Mouse (Mus musculus) stomach, embryonic 14.5 days (tissue): ENCODE results near the gene Tarbp2. TPM values are rescaled to one million over a fixed set of nuclear protein-coding genes. Genes with fewer than 3 reads are reported as not detected.

Experiments
- ATAC-seq: fragments of 200-750 bp; cut with Nextera tagmentation; 2 replicates; pipeline ENCODE4 v1.8.0; 2017; ENCODE audit warnings: low read depth, moderate TSS enrichment; ENCODE audit not compliant: insufficient number of reproducible peaks, insufficient read depth, low FRiP score
- H3K27ac ChIP-seq: fragments of 300-500 bp; sonication (generic); 2 replicates; pipeline ENCODE4 v1.5.1; 2014; ENCODE audit warnings: mild to moderate bottlenecking, low read length, moderate library complexity, mixed read lengths
- H3K27me3 ChIP-seq: fragments of 300-500 bp; sonication (generic); 2 replicates; pipeline ENCODE4 v1.6.1; 2014; ENCODE audit warnings: low read length, control low read depth, mixed read lengths; ENCODE audit not compliant: control insufficient read depth, insufficient read depth
- H3K36me3 ChIP-seq: fragments of 300-500 bp; sonication (generic); 2 replicates; pipeline ENCODE4 v1.6.1; 2014; ENCODE audit warnings: mild to moderate bottlenecking, control low read depth, low read length, moderate library complexity, mixed read lengths; ENCODE audit not compliant: control insufficient read depth, insufficient read depth
- H3K4me1 ChIP-seq: fragments of 300-500 bp; sonication (generic); 2 replicates; pipeline ENCODE4 v1.6.1; 2014; ENCODE audit warnings: low read length, control low read depth, mixed read lengths; ENCODE audit not compliant: control insufficient read depth, insufficient read depth
- H3K4me2 ChIP-seq: fragments of 300-500 bp; sonication (generic); replicated peaks from 2 replicates; pipeline ENCODE4 v1.6.1; 2014; ENCODE audit warnings: low read depth, low read length, control low read depth
- H3K4me3 ChIP-seq: fragments of 300-500 bp; sonication (generic); 2 replicates; pipeline ENCODE4 v1.5.1; 2014; ENCODE audit warnings: low read depth, low read length, control low read depth
- H3K9ac ChIP-seq: fragments of 300-500 bp; sonication (generic); replicated peaks from 2 replicates; pipeline ENCODE4 v1.6.1; 2014; ENCODE audit warnings: low read depth, mild to moderate bottlenecking, control low read depth, low read length, moderate library complexity, mixed read lengths
- H3K9me3 ChIP-seq: fragments of 300-500 bp; sonication (generic); 2 replicates; pipeline ENCODE4 v1.6.1; 2016; ENCODE audit warnings: low read depth, low read length, control low read depth; ENCODE audit not compliant: control insufficient read depth
- WGBS: fragments of 180-500 bp; shearing (Covaris S2); extraction: QIAGEN DNeasy Blood & Tissue Kit; methylation state at CpG from one replicate; pipeline ENCODE4 v1.1.7; 2014; 5-methylcytosine and 5-hydroxymethylcytosine counted together
- polyA plus RNA-seq: library from polyadenylated mRNA; unstranded; fragments of >200 nt; fragmentation: Nextera tagmentation; extraction: Ambion mirVana; gene quantifications from 2 replicates; pipeline ENCODE4 v1.2.1, GENCODE M21; 2014

Gene Tarbp2
- polyA plus RNA-seq, 1 experiment from 2014 or later: 101 TPM

GRCm38 (mm10) chr15:102524892-102525485 is 7.0 kb downstream of the Tarbp2 start, which contains the start of gene Npff:
TSS of gene Npff (minus strand) at chr15:102524942.
- Histone ChIP-seq H3K4me2 (no peak within 1 kb of the TSS), H3K9me3 (no peaks in the 10 kb centered on the region), H3K27ac (no peak within 1 kb of the TSS), H3K4me3 (no peak within 1 kb of the TSS), H3K4me1 (0 out of 2 replicates have a peak, but pooled peaks cover 2% of the 10 kb centered on the region), H3K9ac (no peak within 1 kb of the TSS), H3K27me3 (no peaks in the 10 kb centered on the region), H3K36me3 (peaks cover 51% of the 10 kb centered on the region)
- no peak for ATAC-seq
- WGBS: 4% methylated on average over 3 of the region's 3 CpGs

DNA sequence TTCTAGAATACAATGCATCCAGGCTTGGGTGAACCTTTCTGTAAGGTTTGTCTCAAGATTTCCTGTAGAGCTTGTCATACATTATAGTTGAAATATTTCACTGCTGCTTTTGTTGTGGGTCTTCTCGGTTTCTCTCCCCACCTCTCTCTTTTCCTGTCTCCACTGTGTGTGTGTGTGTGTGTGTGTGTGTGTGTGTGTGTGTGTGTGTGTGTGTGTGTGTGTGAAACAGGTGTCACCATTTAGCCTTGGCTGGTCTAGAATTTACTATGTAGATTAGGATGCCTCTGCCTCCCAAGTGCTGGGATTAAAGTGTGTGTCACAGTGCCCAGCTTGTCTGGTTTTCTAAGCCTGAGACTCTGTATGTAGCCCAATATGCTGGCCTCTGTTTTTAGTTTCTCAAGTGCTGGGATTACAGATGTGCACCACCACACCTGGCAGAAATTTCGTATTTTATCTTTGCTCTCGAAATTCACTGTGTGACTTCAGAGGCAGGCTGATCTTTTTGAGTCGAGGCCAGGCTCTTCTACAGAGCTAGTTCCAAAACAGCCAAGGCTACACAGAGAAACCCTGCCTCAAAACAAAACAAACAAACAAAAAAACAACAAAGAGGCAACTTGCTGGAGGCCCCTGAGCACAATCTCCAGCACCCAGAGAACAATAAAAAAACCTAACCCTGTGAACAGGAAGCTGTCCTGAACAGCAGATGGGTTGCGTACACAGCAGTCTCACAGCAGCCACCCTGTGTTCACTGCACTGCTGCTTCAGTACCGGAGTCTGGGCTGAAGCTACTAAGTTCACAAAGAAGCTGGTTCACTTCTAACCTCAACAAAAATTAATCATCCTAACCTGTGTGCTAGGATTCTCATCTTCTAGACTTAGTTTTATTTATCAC is 8.4 kb downstream of the Tarbp2 start:
- H3K9ac ChIP-seq: no peak overlapping the region
- no peak overlapping the region for H3K27ac ChIP-seq
- no peaks in the 10 kb centered on the region for H3K4me1 ChIP-seq
- H3K4me2 ChIP-seq: no peak overlapping the region
- H3K36me3 ChIP-seq: peaks cover 54% of the 10 kb centered on the region
- WGBS: 79% methylated on average over 6 of the region's 6 CpGs
- ATAC-seq: no peak
- no peak overlapping the region for H3K4me3 ChIP-seq
- H3K27me3 ChIP-seq: no peaks in the 10 kb centered on the region
- H3K9me3 ChIP-seq: no peaks in the 10 kb centered on the region

- no peaks in the 10 kb centered on the region for H3K4me1 ChIP-seq
- 77% methylated on average over 3 of the region's 3 CpGs for WGBS
- ATAC-seq: no peak
- H3K27ac ChIP-seq: no peak overlapping the region
- H3K4me3 ChIP-seq: no peak overlapping the region
- no peaks in the 10 kb centered on the region for H3K27me3 ChIP-seq
- H3K9me3 ChIP-seq: no peaks in the 10 kb centered on the region
- H3K4me2 ChIP-seq: no peak overlapping the region
- H3K36me3 ChIP-seq: peaks cover 53% of the 10 kb centered on the region
- no peak overlapping the region for H3K9ac ChIP-seq
Measured at GRCm38 (mm10) chr15:102527936-102528335, 9.9 kb downstream of the Tarbp2 start.

DNA sequence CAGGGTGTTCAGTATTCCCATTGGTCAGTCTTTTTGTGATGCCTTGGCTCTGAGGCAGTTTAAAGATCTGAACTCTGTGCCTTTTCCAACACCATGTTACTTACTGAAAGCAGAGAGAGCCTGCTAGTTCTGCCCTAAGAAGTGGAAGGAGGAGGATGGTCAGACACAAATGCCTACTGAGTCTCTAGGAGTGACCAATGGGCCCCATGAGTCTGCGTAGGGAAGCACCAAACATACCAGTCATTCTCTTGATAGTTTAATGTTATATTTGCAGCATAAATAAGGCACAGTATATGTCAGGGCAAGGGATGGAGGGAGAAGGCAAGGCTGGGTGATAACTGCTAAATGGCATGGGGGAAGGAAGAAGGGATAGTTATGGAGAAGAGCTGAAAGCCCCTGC is 10.4 kb downstream of the Tarbp2 start:
- 96% methylated on average over 1 of the region's 1 CpGs for WGBS
- Histone ChIP-seq H3K4me3 (no peak overlapping the region), H3K9me3 (no peaks in the 10 kb centered on the region), H3K27ac (no peak overlapping the region), H3K4me1 (no peaks in the 10 kb centered on the region), H3K36me3 (peaks cover 58% of the 10 kb centered on the region), H3K27me3 (no peaks in the 10 kb centered on the region), H3K9ac (no peak overlapping the region), H3K4me2 (no peak overlapping the region)
- ATAC-seq: no peak

DNA sequence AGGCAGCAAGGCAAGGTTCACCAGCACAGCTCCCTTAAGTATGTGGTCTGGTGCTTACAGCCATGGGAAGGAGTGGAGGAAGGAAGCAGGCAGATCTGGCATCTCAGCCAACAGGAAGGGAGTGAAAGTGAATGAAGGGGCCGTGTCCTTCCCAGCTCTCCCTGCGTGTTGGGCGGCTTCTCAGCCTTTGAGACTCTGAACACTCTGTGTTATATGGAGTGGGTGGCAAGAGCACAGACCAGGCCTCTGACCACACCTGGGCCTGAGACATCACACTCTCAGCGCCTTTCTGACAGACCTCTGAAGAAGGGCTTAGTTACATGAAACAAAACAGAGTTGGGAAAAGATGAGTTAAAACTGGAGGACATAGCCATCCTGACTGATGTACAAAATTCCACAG is 12.6 kb downstream of the Tarbp2 start:
- Histone ChIP-seq H3K36me3 (peaks cover 62% of the 10 kb centered on the region), H3K4me2 (no peak overlapping the region), H3K9ac (no peak overlapping the region), H3K27me3 (no peaks in the 10 kb centered on the region), H3K4me1 (no peaks in the 10 kb centered on the region), H3K4me3 (no peak overlapping the region), H3K9me3 (no peaks in the 10 kb centered on the region), H3K27ac (no peak overlapping the region)
- ATAC-seq: no peak
- WGBS: 81% methylated on average over 4 of the region's 4 CpGs

GRCm38 (mm10) chr15:102531586-102531985 is 13.6 kb downstream of the Tarbp2 start:
- no peak overlapping the region for H3K4me2 ChIP-seq
- H3K4me3 ChIP-seq: no peak overlapping the region
- 85% methylated on average over 4 of the region's 4 CpGs for WGBS
- H3K36me3 ChIP-seq: peaks cover 69% of the 10 kb centered on the region
- no peaks in the 10 kb centered on the region for H3K9me3 ChIP-seq
- H3K4me1 ChIP-seq: no peaks in the 10 kb centered on the region
- H3K9ac ChIP-seq: no peak overlapping the region
- ATAC-seq: no peak
- no peak overlapping the region for H3K27ac ChIP-seq
- no peaks in the 10 kb centered on the region for H3K27me3 ChIP-seq

- Histone ChIP-seq H3K9ac (no peak overlapping the region), H3K27me3 (no peaks in the 10 kb centered on the region), H3K36me3 (peaks cover 74% of the 10 kb centered on the region), H3K9me3 (no peaks in the 10 kb centered on the region), H3K4me3 (no peak overlapping the region), H3K27ac (no peak overlapping the region), H3K4me2 (no peak overlapping the region), H3K4me1 (no peaks in the 10 kb centered on the region)
- 88% methylated on average over 3 of the region's 3 CpGs for WGBS
- ATAC-seq: no peak
Measured at GRCm38 (mm10) chr15:102532106-102532900, 14.3 kb downstream of the Tarbp2 start.

DNA sequence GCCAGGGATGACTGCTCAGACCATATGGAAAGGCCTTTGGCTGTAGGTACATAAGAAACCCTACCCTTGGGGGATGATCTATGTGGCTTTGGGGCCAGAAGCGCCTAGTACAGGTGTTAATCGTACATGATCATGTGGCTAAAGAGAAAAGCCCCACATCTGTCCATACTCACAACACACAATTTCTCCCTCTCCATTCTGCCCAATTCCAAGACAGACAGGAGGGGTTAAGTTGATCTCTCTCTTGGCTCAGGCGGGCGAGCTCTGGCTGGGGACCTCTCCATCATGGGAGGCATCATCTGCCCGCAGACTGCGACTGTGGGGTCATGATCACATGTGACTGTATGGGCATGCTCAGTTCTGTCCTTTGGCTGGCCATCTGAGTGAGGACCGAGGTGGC is 15.9 kb downstream of the Tarbp2 start:
- Histone ChIP-seq H3K4me2 (no peak overlapping the region), H3K9ac (no peak overlapping the region), H3K9me3 (no peaks in the 10 kb centered on the region), H3K4me3 (no peak overlapping the region), H3K4me1 (no peaks in the 10 kb centered on the region), H3K36me3 (peaks cover 69% of the 10 kb centered on the region), H3K27me3 (no peaks in the 10 kb centered on the region), H3K27ac (no peak overlapping the region)
- ATAC-seq: no peak
- 93% methylated on average over 7 of the region's 7 CpGs for WGBS
